In genomic region chr12:73802379-73803057, GRCm38 (mm10) we compare ENCODE assay signal across 17 mouse cellular contexts.
A peak's percentile ranks its signal among the peaks of the same experiment; 100 is the strongest.
DNase-seq lines count a peak whose midpoint lies in the region; ATAC-seq and TF ChIP-seq lines count a peak whose summit lies in the region.
"Had no signal": no experiment of that assay in that cellular context is flagged by ENCODE, and none has a peak within 500 bp of the region (broad histone marks: within the 10 kb centered on the region; RNA-seq: fewer than 3 reads in every experiment).

No protein-coding gene starts in this region.

- TF ChIP-seq CTCF in embryonic fibroblast, embryonic 13.5 days (IDR thresholded peaks at IDR 0.05; ENCODE audit: borderline replicate concordance, insufficient read depth, low read length): no peak

- no peak overlapping the region for H3K4me3 ChIP-seq in heart, embryonic 14.5 days (ENCODE audit: control insufficient read depth in 1 of 2, insufficient read depth in 1 of 2, low read depth in 1 of 2, low read length in 2 of 2)
- H3K4me3 ChIP-seq in embryonic fibroblast, embryonic 13.5 days (ENCODE audit: insufficient read depth, low read length): no peak overlapping the region
- H3K4me3 ChIP-seq in limb, embryonic 13.5 days: no peak overlapping the region
- no peak overlapping the region for H3K4me3 ChIP-seq in hindbrain, embryonic 10.5 days
- H3K4me3 ChIP-seq: midbrain, embryonic 12.5 days; neural tube, embryonic 13.5 days had no signal

- 28% methylated on average over 10 of the region's 10 CpGs for WGBS in heart, embryonic 14.5 days
- 17% methylated on average over 10 of the region's 10 CpGs for WGBS in limb, embryonic 13.5 days
- 73% methylated on average over 10 of the region's 10 CpGs for WGBS in hindbrain, embryonic 10.5 days

- no peaks in the 10 kb centered on the region for H3K27me3 ChIP-seq in heart, embryonic 14.5 days (ENCODE audit: control insufficient read depth, insufficient read depth, low read length)
- H3K27me3 ChIP-seq in limb, embryonic 13.5 days: no peaks in the 10 kb centered on the region
- H3K27me3 ChIP-seq in hindbrain, embryonic 10.5 days (ENCODE audit: insufficient read depth, poor library complexity, severe bottlenecking): 0 out of 2 replicates have a peak, but pooled peaks cover 3% of the 10 kb centered on the region
- H3K27me3 ChIP-seq: midbrain, embryonic 12.5 days; neural tube, embryonic 13.5 days had no signal

- H3K27ac ChIP-seq in heart, embryonic 14.5 days (replicated peaks in 1 of 2; ENCODE audit: control insufficient read depth in 1 of 2, insufficient read depth in 1 of 2, low read depth in 2 of 2, low read length in 2 of 2): peak overlapping the region; percentile 72 to 83
- H3K27ac ChIP-seq in embryonic fibroblast, embryonic 13.5 days (ENCODE audit: insufficient read depth, low read length): 0 out of 2 replicates have a peak overlapping the region, but pooled peaks have one; percentile 14
- no peak overlapping the region for H3K27ac ChIP-seq in limb, embryonic 13.5 days
- no peak overlapping the region for H3K27ac ChIP-seq in hindbrain, embryonic 10.5 days
- H3K27ac ChIP-seq: hindbrain, postnatal 0 days; kidney, postnatal 0 days; liver, embryonic 14.5 days; midbrain, embryonic 12.5 days; neural tube, embryonic 13.5 days had no signal

- DNase-seq in embryo, embryonic 10.5 days (ENCODE audit: low spot score): peak; percentile 8
- DNase-seq in embryo, embryonic 11 days: no peak
- no peak for DNase-seq in heart, postnatal 4 days
- DNase-seq in hindbrain, embryonic 10.5 days (ENCODE audit: low spot score): no peak
- DNase-seq: gastrocnemius, postnatal 10 days; right cerebral cortex, postnatal 14 days; spleen, adult 18-20 months; thymus, postnatal 25 days had no signal

- peak overlapping the region; percentile 13; the same call in 1 of the 2 replicates for H3K9ac ChIP-seq in heart, embryonic 14.5 days (ENCODE audit: low read length)
- H3K9ac ChIP-seq in limb, embryonic 13.5 days: no peak overlapping the region
- H3K9ac ChIP-seq: liver, embryonic 14.5 days; midbrain, embryonic 12.5 days; neural tube, embryonic 13.5 days had no signal

- no peaks in the 10 kb centered on the region for H3K9me3 ChIP-seq in heart, embryonic 14.5 days (ENCODE audit: control insufficient read depth, low read length)
- H3K9me3 ChIP-seq in limb, embryonic 13.5 days: no peaks in the 10 kb centered on the region
- no peaks in the 10 kb centered on the region for H3K9me3 ChIP-seq in hindbrain, embryonic 10.5 days
- H3K9me3 ChIP-seq: midbrain, embryonic 12.5 days; neural tube, embryonic 13.5 days had no signal

- peaks cover 21 to 37% of the 10 kb centered on the region in 2 experiments for H3K4me1 ChIP-seq in heart, embryonic 14.5 days (ENCODE audit: control insufficient read depth in 2 of 2, insufficient read depth in 2 of 2, low read length in 2 of 2)
- peaks cover 4% of the 10 kb centered on the region for H3K4me1 ChIP-seq in embryonic fibroblast, embryonic 13.5 days (ENCODE audit: control insufficient read depth, insufficient read depth, low read length)
- H3K4me1 ChIP-seq in limb, embryonic 13.5 days: peaks cover 19% of the 10 kb centered on the region
- no peaks in the 10 kb centered on the region for H3K4me1 ChIP-seq in hindbrain, embryonic 10.5 days (replicated peaks)
- H3K4me1 ChIP-seq: midbrain, embryonic 12.5 days; neural tube, embryonic 13.5 days had no signal

- no peaks in the 10 kb centered on the region for H3K36me3 ChIP-seq in heart, embryonic 14.5 days (ENCODE audit: control insufficient read depth, insufficient read depth, low read length)
- no peaks in the 10 kb centered on the region for H3K36me3 ChIP-seq in limb, embryonic 13.5 days
- H3K36me3 ChIP-seq in hindbrain, embryonic 10.5 days: no peaks in the 10 kb centered on the region
- H3K36me3 ChIP-seq: midbrain, embryonic 12.5 days; neural tube, embryonic 13.5 days had no signal

- no peak overlapping the region for H3K4me2 ChIP-seq in heart, embryonic 14.5 days (ENCODE audit: low read length)
- no peak overlapping the region for H3K4me2 ChIP-seq in limb, embryonic 13.5 days (replicated peaks)
- H3K4me2 ChIP-seq: midbrain, embryonic 12.5 days; neural tube, embryonic 13.5 days had no signal

- TF ChIP-seq POLR2A in embryonic fibroblast, embryonic 13.5 days (IDR thresholded peaks at IDR 0.05; ENCODE audit: low read depth, low read length): no peak

- ATAC-seq in heart, embryonic 14.5 days (ENCODE audit: insufficient number of reproducible peaks, insufficient read depth, low FRiP score, low read depth): peak; percentile 70
- peak; percentile 48; the same call in 1 of the 2 replicates for ATAC-seq in limb, embryonic 13.5 days (ENCODE audit: low FRiP score, low read depth)
- ATAC-seq: hindbrain, postnatal 0 days; lung, postnatal 0 days had no signal

Comparison
In these comparisons a context has a peak if more than half of its experiments do, and no peak if none do; other contexts are left out.
1. H3K27ac ChIP-seq: peak in heart, embryonic 14.5 days (2 of 2) and embryonic fibroblast, embryonic 13.5 days (single experiment); none in limb, embryonic 13.5 days (single experiment) and hindbrain, embryonic 10.5 days (single experiment).